Mouse (Mus musculus): ENCODE results near the gene Sept12. TPM values are rescaled to one million over a fixed set of nuclear protein-coding genes. Genes with fewer than 3 reads are reported as not detected.

The Sept12 gene
- total RNA-seq (2023): not detected

DNA sequence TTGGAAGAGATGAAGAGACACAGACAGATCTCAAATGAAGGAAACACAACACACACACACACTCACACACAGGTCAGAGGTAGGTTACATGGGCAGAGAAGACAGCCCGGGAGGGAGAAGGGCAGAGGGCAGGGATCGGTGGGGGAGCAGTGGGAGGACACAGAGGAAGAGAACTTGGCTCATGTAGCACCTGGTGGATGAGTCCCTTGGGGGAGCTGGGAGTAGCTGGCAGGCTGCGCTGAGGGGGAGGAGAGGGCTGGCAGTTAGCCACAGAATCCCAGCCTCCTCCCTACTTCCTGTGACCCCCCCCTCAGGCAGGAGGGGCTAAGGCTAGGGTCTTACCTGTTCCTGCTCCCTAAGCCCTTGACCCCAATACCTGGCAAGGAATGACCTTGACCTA, at the start of gene Sept12:
TSS of gene Sept12 (minus strand) at position 300 of the 400 bp plus-strand sequence.

DNA sequence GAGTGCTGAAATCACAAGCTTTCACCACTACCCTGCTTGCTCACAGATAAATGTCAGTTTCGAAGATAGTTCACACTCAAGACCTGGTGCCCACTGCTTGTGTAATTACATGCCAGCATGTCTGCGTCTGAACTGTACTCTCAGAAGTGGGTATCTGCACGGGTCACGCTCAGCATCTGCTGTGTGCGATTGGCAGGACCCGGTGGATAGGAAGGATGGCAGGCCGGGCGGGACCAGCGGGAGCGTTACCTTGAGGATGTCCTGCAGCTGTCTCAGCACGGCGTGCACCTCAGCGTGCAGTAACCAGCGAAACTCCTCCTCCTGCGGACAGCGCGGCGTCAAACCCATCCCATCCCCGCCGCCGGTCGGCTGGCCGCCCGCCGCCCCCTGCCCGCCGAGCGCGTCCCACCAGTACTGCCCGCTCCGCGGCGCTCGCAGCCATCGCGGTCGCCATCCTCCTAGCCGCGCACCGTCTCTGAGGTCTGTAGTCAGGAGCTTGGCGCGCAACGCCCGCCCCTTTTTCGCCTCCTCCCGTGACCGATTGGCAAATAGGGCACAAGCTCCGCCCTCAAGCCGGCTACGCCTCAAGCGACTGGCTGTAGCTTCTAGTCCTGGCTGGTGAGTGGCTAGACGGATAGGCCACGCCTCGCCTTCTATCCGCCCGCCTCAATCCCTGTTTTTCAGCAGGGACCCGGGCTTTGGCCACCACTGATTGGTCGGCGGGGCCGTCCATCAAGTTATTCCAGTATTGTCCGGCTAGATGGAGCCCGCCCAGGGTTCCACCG, 15.6 kb upstream of the Sept12 start, which contains the start of gene Rogdi:
TSS of gene Rogdi (minus strand) at position 500 of the 785 bp plus-strand sequence.

DNA sequence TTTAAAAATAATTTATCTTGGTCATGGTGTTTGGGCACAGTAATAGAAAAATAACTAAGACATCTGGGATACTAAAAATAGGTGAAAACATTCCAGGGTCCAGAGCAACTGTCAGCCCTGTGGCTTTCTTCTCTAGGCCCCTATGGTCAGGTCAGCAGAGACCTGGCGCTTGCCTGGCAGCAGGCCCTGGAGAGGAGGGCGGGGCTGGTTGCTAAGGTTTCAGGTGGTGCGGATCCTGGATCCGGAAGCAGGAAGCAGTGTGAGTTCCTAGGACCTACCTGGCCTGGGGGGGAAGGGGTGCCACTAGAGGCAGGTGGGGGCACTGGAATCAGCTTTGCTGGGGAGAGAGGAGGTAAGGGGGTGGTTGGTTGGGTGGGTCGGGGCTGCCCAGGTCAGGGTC, 9.4 kb upstream of the Sept12 start, which contains the start of gene Smim22:
TSS of gene Smim22 (plus strand) at position 222 of the 400 bp plus-strand sequence.

DNA sequence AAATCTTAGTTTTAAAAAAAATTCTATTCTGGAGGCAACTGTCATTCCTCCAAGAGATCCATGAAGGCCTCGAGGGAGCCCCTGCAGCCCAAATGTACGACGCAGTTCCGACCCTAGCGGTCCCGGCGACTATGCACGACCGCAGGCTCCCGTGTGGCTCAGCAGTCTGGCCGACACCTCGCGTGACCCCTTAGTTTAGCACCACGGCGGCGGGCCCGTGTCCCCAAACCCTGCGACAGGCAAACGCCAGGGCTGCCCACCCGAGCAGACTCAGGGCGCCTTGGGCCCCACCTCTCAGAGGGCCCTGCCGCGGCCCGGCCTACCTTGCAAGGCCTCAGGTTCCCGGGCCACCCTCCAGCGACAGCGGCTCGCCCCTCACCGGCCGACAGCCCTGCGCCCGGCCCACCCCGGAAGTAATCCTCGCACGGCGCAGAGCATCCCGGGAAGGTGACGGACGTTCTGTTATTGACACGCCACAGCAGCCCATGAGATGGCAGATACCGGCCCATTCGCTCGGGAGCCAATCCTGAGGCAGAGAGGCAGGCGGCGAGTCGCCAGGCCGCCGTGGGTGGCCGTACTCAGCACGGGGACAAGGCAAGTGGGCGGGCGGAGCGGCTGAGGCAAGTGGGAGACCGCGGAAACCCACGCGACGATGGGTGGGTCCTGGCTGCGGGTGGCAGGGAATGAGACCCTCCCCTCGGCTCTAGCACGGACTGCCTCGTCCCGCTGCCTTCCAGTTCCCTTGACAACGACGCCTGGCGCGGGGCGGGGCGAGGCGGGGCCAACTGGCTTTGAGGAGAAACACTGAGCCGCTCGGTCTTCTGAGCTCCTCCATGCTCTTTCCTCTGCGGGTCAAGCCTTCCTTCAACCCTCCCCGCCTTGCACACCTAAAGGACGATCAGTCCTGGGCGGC, 33.6 kb downstream of the Sept12 start, which contains the start of gene Anks3:
TSS of gene Anks3 (minus strand) at position 409 of the 913 bp plus-strand sequence.

DNA sequence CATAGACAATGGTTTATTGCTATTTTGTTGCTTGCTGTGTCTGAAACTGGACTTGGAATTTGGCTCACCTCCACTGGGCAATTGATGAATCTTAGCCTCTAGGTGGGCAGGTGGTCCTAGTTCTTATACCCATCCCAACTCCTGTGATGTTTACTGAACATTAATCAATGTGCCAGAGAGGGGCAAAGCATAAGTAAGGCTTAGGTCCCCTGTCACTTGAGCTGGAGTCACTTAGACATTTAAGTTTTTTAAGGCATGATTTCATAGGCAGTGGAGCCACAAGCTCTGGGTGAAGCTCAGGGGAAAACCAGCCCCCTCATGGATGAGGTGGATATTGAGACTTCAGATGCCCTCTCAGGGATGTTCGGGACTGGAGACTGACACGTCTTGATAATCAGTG, 59.2 kb downstream of the Sept12 start, which contains the start of gene Nudt16l1:
TSS of gene Nudt16l1 (plus strand) at position 301 of the 400 bp plus-strand sequence.

Other genes with a start within 250 kb of the Sept12 start
- 53.8 TPM for gene Cdip1, start 207.6 kb downstream of the Sept12 start, total RNA-seq (2023)
- not detected for gene 4930562C15Rik, start 162.4 kb downstream of the Sept12 start, total RNA-seq (2023)
- gene Ubald1, start 117.5 kb downstream of the Sept12 start, total RNA-seq (2023): 156 TPM
- 70.1 TPM for gene Mgrn1, start 111.6 kb downstream of the Sept12 start, total RNA-seq (2023)
- 45.9 TPM for gene Nudt16l1, start 59.1 kb downstream of the Sept12 start, total RNA-seq (2023)
- 74.4 TPM for gene Anks3, start 33.6 kb downstream of the Sept12 start, total RNA-seq (2023)
- gene Smim22, start 9.4 kb upstream of the Sept12 start, total RNA-seq (2023): not detected
- gene Rogdi, start 15.7 kb upstream of the Sept12 start, total RNA-seq (2023): 21.6 TPM
- 125 TPM for gene Glyr1, start 52.0 kb upstream of the Sept12 start, total RNA-seq (2023)
- 175 TPM for gene Ubn1, start 52.2 kb upstream of the Sept12 start, total RNA-seq (2023)
- 0.70 TPM for gene Ppl, start 134.6 kb upstream of the Sept12 start, total RNA-seq (2023)
- not detected for gene Sec14l5, start 149.3 kb upstream of the Sept12 start, total RNA-seq (2023)
- gene Nagpa, start 206.2 kb upstream of the Sept12 start, total RNA-seq (2023): 25.8 TPM
- not detected for gene AU021092, start 224.4 kb upstream of the Sept12 start, total RNA-seq (2023)
- 37.8 TPM for gene Alg1, start 235.8 kb upstream of the Sept12 start, total RNA-seq (2023)

All from CD4-positive naive resting alpha-beta T cell, adult 76 days (primary cell).